Mouse (Mus musculus): ENCODE results near the gene Snd1. TPM values are rescaled to one million over a fixed set of nuclear protein-coding genes. Genes with fewer than 3 reads are reported as not detected.

Gene Snd1
- polyA plus RNA-seq, 1 experiment, result 58.9 TPM

- H3K4me3 ChIP-seq (ENCODE audit: insufficient read depth, low read length), result no peak overlapping the region
- TF ChIP-seq CTCF (IDR thresholded peaks at IDR 0.05; ENCODE audit: low read depth, low read length), result no peak
- no peak for TF ChIP-seq POLR2A (IDR thresholded peaks at IDR 0.05; ENCODE audit: borderline replicate concordance, low read depth, low read length)
- no peaks in the 10 kb centered on the region for H3K4me1 ChIP-seq (ENCODE audit: control insufficient read depth, insufficient read depth, low read length)
- no peak overlapping the region for H3K27ac ChIP-seq (ENCODE audit: insufficient read depth, low read depth, low read length)
These were observed 494.7 kb downstream of the Snd1 start for GRCm38 (mm10) chr6:28969615-28970014.

GRCm38 (mm10) chr6:28970711-28971110 lies 495.8 kb downstream of the Snd1 start:
- Histone ChIP-seq H3K4me1 (ENCODE audit: control insufficient read depth, insufficient read depth, low read length) (no peaks in the 10 kb centered on the region), H3K4me3 (ENCODE audit: insufficient read depth, low read length) (no peak overlapping the region), H3K27ac (ENCODE audit: insufficient read depth, low read depth, low read length) (no peak overlapping the region)
- TF ChIP-seq CTCF (IDR thresholded peaks at IDR 0.05; ENCODE audit: low read depth, low read length) (no peak), POLR2A (IDR thresholded peaks at IDR 0.05; ENCODE audit: borderline replicate concordance, low read depth, low read length) (no peak)

GRCm38 (mm10) chr6:28974498-28974897 lies 499.6 kb downstream of the Snd1 start:
- Histone ChIP-seq H3K4me3 (ENCODE audit: insufficient read depth, low read length) (no peak overlapping the region), H3K27ac (ENCODE audit: insufficient read depth, low read depth, low read length) (no peak overlapping the region), H3K4me1 (ENCODE audit: control insufficient read depth, insufficient read depth, low read length) (no peaks in the 10 kb centered on the region)
- TF ChIP-seq CTCF (IDR thresholded peaks at IDR 0.05; ENCODE audit: low read depth, low read length) (no peak), POLR2A (IDR thresholded peaks at IDR 0.05; ENCODE audit: borderline replicate concordance, low read depth, low read length) (no peak)

GRCm38 (mm10) chr6:28975106-28975505 lies 500.2 kb downstream of the Snd1 start:
- no peak for TF ChIP-seq CTCF (IDR thresholded peaks at IDR 0.05; ENCODE audit: low read depth, low read length)
- no peak overlapping the region for H3K27ac ChIP-seq (ENCODE audit: insufficient read depth, low read depth, low read length)
- no peak overlapping the region for H3K4me3 ChIP-seq (ENCODE audit: insufficient read depth, low read length)
- H3K4me1 ChIP-seq (ENCODE audit: control insufficient read depth, insufficient read depth, low read length), result no peaks in the 10 kb centered on the region

GRCm38 (mm10) chr6:28978031-28978430 lies 503.1 kb downstream of the Snd1 start:
- Histone ChIP-seq H3K4me1 (ENCODE audit: control insufficient read depth, insufficient read depth, low read length) (no peaks in the 10 kb centered on the region), H3K4me3 (ENCODE audit: insufficient read depth, low read length) (no peak overlapping the region), H3K27ac (ENCODE audit: insufficient read depth, low read depth, low read length) (no peak overlapping the region)
- no peak for TF ChIP-seq CTCF (IDR thresholded peaks at IDR 0.05; ENCODE audit: low read depth, low read length)
- no peak for TF ChIP-seq POLR2A (IDR thresholded peaks at IDR 0.05; ENCODE audit: borderline replicate concordance, low read depth, low read length)

- no peak overlapping the region for H3K27ac ChIP-seq (ENCODE audit: insufficient read depth, low read depth, low read length)
- H3K4me3 ChIP-seq (ENCODE audit: insufficient read depth, low read length), result no peak overlapping the region
- no peaks in the 10 kb centered on the region for H3K4me1 ChIP-seq (ENCODE audit: control insufficient read depth, insufficient read depth, low read length)
- TF ChIP-seq POLR2A (IDR thresholded peaks at IDR 0.05; ENCODE audit: borderline replicate concordance, low read depth, low read length), result no peak
- no peak for TF ChIP-seq CTCF (IDR thresholded peaks at IDR 0.05; ENCODE audit: low read depth, low read length)
These were observed 503.9 kb downstream of the Snd1 start for GRCm38 (mm10) chr6:28978881-28979280.

- Histone ChIP-seq H3K4me3 (ENCODE audit: insufficient read depth, low read length) (no peak overlapping the region), H3K4me1 (ENCODE audit: control insufficient read depth, insufficient read depth, low read length) (no peaks in the 10 kb centered on the region), H3K27ac (ENCODE audit: insufficient read depth, low read depth, low read length) (no peak overlapping the region)
- TF ChIP-seq CTCF (IDR thresholded peaks at IDR 0.05; ENCODE audit: low read depth, low read length) (no peak), POLR2A (IDR thresholded peaks at IDR 0.05; ENCODE audit: borderline replicate concordance, low read depth, low read length) (no peak)
These were observed 504.6 kb downstream of the Snd1 start for GRCm38 (mm10) chr6:28979586-28979985.

GRCm38 (mm10) chr6:28980219-28980618 lies 505.3 kb downstream of the Snd1 start:
- Histone ChIP-seq H3K4me1 (ENCODE audit: control insufficient read depth, insufficient read depth, low read length) (no peaks in the 10 kb centered on the region), H3K27ac (ENCODE audit: insufficient read depth, low read depth, low read length) (no peak overlapping the region), H3K4me3 (ENCODE audit: insufficient read depth, low read length) (no peak overlapping the region)
- TF ChIP-seq POLR2A (IDR thresholded peaks at IDR 0.05; ENCODE audit: borderline replicate concordance, low read depth, low read length) (no peak), CTCF (IDR thresholded peaks at IDR 0.05; ENCODE audit: low read depth, low read length) (no peak)

- no peak for TF ChIP-seq POLR2A (IDR thresholded peaks at IDR 0.05; ENCODE audit: borderline replicate concordance, low read depth, low read length)
- TF ChIP-seq CTCF (IDR thresholded peaks at IDR 0.05; ENCODE audit: low read depth, low read length), result no peak
- Histone ChIP-seq H3K4me3 (ENCODE audit: insufficient read depth, low read length) (peak overlapping the region; percentile 12), H3K27ac (ENCODE audit: insufficient read depth, low read depth, low read length) (no peak overlapping the region), H3K4me1 (ENCODE audit: control insufficient read depth, insufficient read depth, low read length) (no peaks in the 10 kb centered on the region)
These were observed 506.0 kb downstream of the Snd1 start for GRCm38 (mm10) chr6:28980750-28981584.

GRCm38 (mm10) chr6:28981585-28981948 lies 506.6 kb downstream of the Snd1 start:
- H3K4me1 ChIP-seq (ENCODE audit: control insufficient read depth, insufficient read depth, low read length), result no peaks in the 10 kb centered on the region
- no peak overlapping the region for H3K4me3 ChIP-seq (ENCODE audit: insufficient read depth, low read length)
- H3K27ac ChIP-seq (ENCODE audit: insufficient read depth, low read depth, low read length), result no peak overlapping the region
- TF ChIP-seq POLR2A (IDR thresholded peaks at IDR 0.05; ENCODE audit: borderline replicate concordance, low read depth, low read length) (no peak), CTCF (IDR thresholded peaks at IDR 0.05; ENCODE audit: low read depth, low read length) (no peak)
